Mouse (Mus musculus) gastrocnemius, adult 18-20 months (tissue): ENCODE results near the gene Mfsd13b. TPM values are rescaled to one million over a fixed set of nuclear protein-coding genes. Genes with fewer than 3 reads are reported as not detected.

Source experiments
- DNase-seq: peaks from one replicate; pipeline ENCODE4 v3.0.0; 2021; ENCODE audit warnings: low spot score
- total RNA-seq, 2 experiments: library from RNA; stranded (reverse); gene quantifications; 2 replicates each; pipeline ENCODE4 v1.2.3; 2021

Gene Mfsd13b
- total RNA-seq, 2 experiments from 2014 or later: not detected

GRCm38 (mm10) chr7:121043510-121043909 lies 61.2 kb downstream of the Mfsd13b start:
- DNase-seq: no peak

- no peak for DNase-seq
Observed at GRCm38 (mm10) chr7:121044251-121044650, 61.9 kb downstream of the Mfsd13b start.

- DNase-seq: no peak
Observed at GRCm38 (mm10) chr7:121045671-121046453, 63.6 kb downstream of the Mfsd13b start.

- no peak for DNase-seq
Observed at GRCm38 (mm10) chr7:121047624-121048023, 65.3 kb downstream of the Mfsd13b start.

GRCm38 (mm10) chr7:121053071-121053470 lies 70.8 kb downstream of the Mfsd13b start:
- no peak for DNase-seq

- no peak for DNase-seq
Observed at GRCm38 (mm10) chr7:121059477-121060218, 77.3 kb downstream of the Mfsd13b start.

GRCm38 (mm10) chr7:121064309-121064708 lies 82.0 kb downstream of the Mfsd13b start:
- DNase-seq: no peak

Other genes starting within 250 kb of the Mfsd13b start
- gene Vwa3a, start 243.2 kb upstream of the Mfsd13b start, total RNA-seq: under 1 TPM; 0.39 to 0.50 TPM
- under 1 TPM in 1 of 2 experiments, not detected in 1; 0.47 TPM for gene Gm5737, start 170.1 kb upstream of the Mfsd13b start, total RNA-seq
- 10 to 100 TPM; 59.7 to 60.4 TPM for gene Eef2k, start 139.7 kb upstream of the Mfsd13b start, total RNA-seq
- 10 to 100 TPM in 1 of 2 experiments, 1 to 10 TPM in 1; 9.0 to 10.0 TPM for gene Polr3e, start 64.8 kb upstream of the Mfsd13b start, total RNA-seq
- gene Cdr2, start 197 bp upstream of the Mfsd13b start, total RNA-seq: 1 to 10 TPM; 2.3 to 3.9 TPM
- gene Mettl9, start 51.9 kb downstream of the Mfsd13b start, total RNA-seq: 10 to 100 TPM; 21.2 to 22.5 TPM
- gene Igsf6, start 92.1 kb downstream of the Mfsd13b start, total RNA-seq: under 1 TPM; 0.40 to 0.50 TPM
- gene Otoa, start 99.1 kb downstream of the Mfsd13b start, total RNA-seq: under 1 TPM; 0.12 to 0.23 TPM